Mouse (Mus musculus) kidney, embryonic 16.5 days (tissue): Measurements from ENCODE around the gene Cmtm3. TPM values are rescaled to one million over a fixed set of nuclear protein-coding genes. Genes with fewer than 3 reads are reported as not detected.
A peak's percentile ranks its signal among the peaks of the same experiment; 100 is the strongest.
"Not testable (repeated sequence)": the region's sequence is repeated elsewhere in the genome, so short reads cannot be mapped to it uniquely, and the experiment has no call there.

Source experiments
- ATAC-seq: fragments of 200-750 bp; cut with Nextera tagmentation; 2 replicates; pipeline ENCODE4 v1.8.0; 2017; ENCODE audit warnings: moderate TSS enrichment; ENCODE audit not compliant: low FRiP score, low TSS enrichment
- H3K27ac ChIP-seq: fragments of 300-500 bp; sonication (generic); 2 replicates; pipeline ENCODE4 v1.5.1; 2014; ENCODE audit warnings: low read length
- H3K27me3 ChIP-seq: fragments of 300-500 bp; sonication (generic); 2 replicates; pipeline ENCODE4 v1.6.1; 2014; ENCODE audit warnings: low read length, control low read depth, mixed read lengths; ENCODE audit not compliant: insufficient read depth
- H3K36me3 ChIP-seq: fragments of 300-500 bp; sonication (generic); 2 replicates; pipeline ENCODE4 v1.6.1; 2014; ENCODE audit warnings: low read length, control low read depth, mixed read lengths; ENCODE audit not compliant: insufficient read depth
- H3K4me1 ChIP-seq: fragments of 300-500 bp; sonication (generic); 2 replicates; pipeline ENCODE4 v1.6.1; 2014; ENCODE audit warnings: low read length, control low read depth, mixed read lengths; ENCODE audit not compliant: insufficient read depth
- H3K4me2 ChIP-seq: fragments of 300-500 bp; sonication (generic); replicated peaks from 2 replicates; pipeline ENCODE4 v1.6.1; 2014; ENCODE audit warnings: low read depth, low read length
- H3K4me3 ChIP-seq: fragments of 300-500 bp; sonication (generic); 2 replicates; pipeline ENCODE4 v1.5.1; 2014; ENCODE audit warnings: mild to moderate bottlenecking, low read length
- H3K9ac ChIP-seq: fragments of 300-500 bp; sonication (generic); replicated peaks from 2 replicates; pipeline ENCODE4 v1.6.1; 2014; ENCODE audit warnings: low read length
- H3K9me3 ChIP-seq: fragments of 300-500 bp; sonication (generic); 2 replicates; pipeline ENCODE4 v1.6.1; 2016; ENCODE audit warnings: low read length, control low read depth
- WGBS: fragments of 180-500 bp; shearing (Covaris S2); extraction: QIAGEN DNeasy Blood & Tissue Kit; methylation state at CpG from one replicate; pipeline ENCODE4 v1.1.7; 2014; 5-methylcytosine and 5-hydroxymethylcytosine counted together
- polyA plus RNA-seq: library from polyadenylated mRNA; unstranded; fragments of >200 nt; fragmentation: Nextera tagmentation; extraction: Ambion mirVana; gene quantifications from 2 replicates; pipeline ENCODE4 v1.2.1, GENCODE M21; 2015

Cmtm3 gene
- polyA plus RNA-seq, 1 experiment from 2014 or later, result 172 TPM

- not testable (repeated sequence) for H3K36me3 ChIP-seq, H3K27ac ChIP-seq, ATAC-seq, H3K9ac ChIP-seq, H3K27me3 ChIP-seq, H3K4me1 ChIP-seq, H3K9me3 ChIP-seq, H3K4me3 ChIP-seq, H3K4me2 ChIP-seq
- 76% methylated on average over 9 of the region's 11 CpGs for WGBS
These were observed 17.9 kb upstream of the Cmtm3 start, which contains the start of gene Gm11020 for GRCm38 (mm10) chr8:104321267-104321666. Gene Gm11020 (plus strand): TSS chr8:104321567.

GRCm38 (mm10) chr8:104321930-104322329, 17.3 kb upstream of the Cmtm3 start, which contains the start of gene Cmtm2b:
Gene Cmtm2b (plus strand): TSS chr8:104322230.
- H3K36me3 ChIP-seq, H3K27me3 ChIP-seq, H3K9me3 ChIP-seq, ATAC-seq, H3K27ac ChIP-seq, H3K4me1 ChIP-seq, H3K4me2 ChIP-seq, H3K9ac ChIP-seq, H3K4me3 ChIP-seq: not testable (repeated sequence)
- 85% methylated on average over 12 of the region's 12 CpGs for WGBS

GRCm38 (mm10) chr8:104332665-104333631, 6.3 kb upstream of the Cmtm3 start:
- H3K27ac ChIP-seq, result no peak overlapping the region
- H3K4me3 ChIP-seq, result no peak overlapping the region
- no peak overlapping the region for H3K9ac ChIP-seq
- no peaks in the 10 kb centered on the region; the same call in 1 of the 2 replicates for H3K9me3 ChIP-seq
- 75% methylated on average over 5 of the region's 5 CpGs for WGBS
- no peak overlapping the region for H3K4me2 ChIP-seq
- H3K27me3 ChIP-seq, result no peaks in the 10 kb centered on the region
- no peaks in the 10 kb centered on the region for H3K4me1 ChIP-seq
- ATAC-seq, result no peak
- no peaks in the 10 kb centered on the region for H3K36me3 ChIP-seq

GRCm38 (mm10) chr8:104333786-104334185, 5.4 kb upstream of the Cmtm3 start:
- no peak overlapping the region for H3K27ac ChIP-seq
- no peaks in the 10 kb centered on the region for H3K4me1 ChIP-seq
- H3K4me3 ChIP-seq, result no peak overlapping the region
- no peak overlapping the region for H3K4me2 ChIP-seq
- H3K9me3 ChIP-seq, result no peaks in the 10 kb centered on the region; the same call in 1 of the 2 replicates
- no peaks in the 10 kb centered on the region for H3K36me3 ChIP-seq
- no peak for ATAC-seq
- WGBS, result 77% methylated on average over 5 of the region's 5 CpGs
- no peak overlapping the region for H3K9ac ChIP-seq
- H3K27me3 ChIP-seq, result no peaks in the 10 kb centered on the region

- H3K4me2 ChIP-seq, result no peak overlapping the region
- H3K27me3 ChIP-seq, result no peaks in the 10 kb centered on the region
- ATAC-seq, result no peak
- no peak overlapping the region for H3K9ac ChIP-seq
- H3K27ac ChIP-seq, result no peak overlapping the region
- H3K4me3 ChIP-seq, result no peak overlapping the region
- WGBS, result 69% methylated on average over 1 of the region's 1 CpGs
- H3K36me3 ChIP-seq, result no peaks in the 10 kb centered on the region
- no peaks in the 10 kb centered on the region; the same call in 1 of the 2 replicates for H3K9me3 ChIP-seq
- H3K4me1 ChIP-seq, result peaks cover under 1% of the 10 kb centered on the region; the same call in 1 of the 2 replicates
These were observed 5.0 kb upstream of the Cmtm3 start for GRCm38 (mm10) chr8:104334196-104334595.

- Histone ChIP-seq H3K4me2 (no peak overlapping the region), H3K4me3 (no peak overlapping the region), H3K9me3 (no peaks in the 10 kb centered on the region; the same call in 1 of the 2 replicates), H3K9ac (no peak overlapping the region), H3K4me1 (peaks cover 12% of the 10 kb centered on the region), H3K27ac (no peak overlapping the region), H3K36me3 (no peaks in the 10 kb centered on the region), H3K27me3 (no peaks in the 10 kb centered on the region)
- 83% methylated on average over 1 of the region's 1 CpGs for WGBS
- no peak for ATAC-seq
These were observed 2.4 kb upstream of the Cmtm3 start for GRCm38 (mm10) chr8:104336806-104337205.

- peaks cover 14% of the 10 kb centered on the region for H3K4me1 ChIP-seq
- H3K27ac ChIP-seq, result no peak overlapping the region
- no peaks in the 10 kb centered on the region for H3K27me3 ChIP-seq
- no peaks in the 10 kb centered on the region for H3K36me3 ChIP-seq
- no peaks in the 10 kb centered on the region; the same call in 1 of the 2 replicates for H3K9me3 ChIP-seq
- ATAC-seq, result no peak
- WGBS, result 57% methylated on average over 3 of the region's 3 CpGs
- H3K9ac ChIP-seq, result no peak overlapping the region
- no peak overlapping the region for H3K4me3 ChIP-seq
- no peak overlapping the region for H3K4me2 ChIP-seq
These were observed 1.3 kb upstream of the Cmtm3 start for GRCm38 (mm10) chr8:104337890-104338289.

- Histone ChIP-seq H3K4me3 (peak overlapping the region; percentile 75), H3K4me2 (peak overlapping the region; percentile 78), H3K36me3 (0 out of 2 replicates have a peak, but pooled peaks cover 9% of the 10 kb centered on the region), H3K9me3 (no peaks in the 10 kb centered on the region; the same call in 1 of the 2 replicates), H3K27ac (peak overlapping the region; percentile 43), H3K4me1 (peaks cover 18% of the 10 kb centered on the region), H3K27me3 (no peaks in the 10 kb centered on the region), H3K9ac (peak overlapping the region; percentile 88)
- 0% methylated on average over 6 of the region's 6 CpGs for WGBS
- peak; percentile 10 for ATAC-seq
These were observed 698 bp downstream of the Cmtm3 start for GRCm38 (mm10) chr8:104339983-104340232.

GRCm38 (mm10) chr8:104340233-104341105, 1.3 kb downstream of the Cmtm3 start:
- peak overlapping the region; percentile 75 for H3K4me3 ChIP-seq
- under 1% methylated on average over 49 of the region's 54 CpGs for WGBS
- H3K4me1 ChIP-seq, result peaks cover 18% of the 10 kb centered on the region
- peak overlapping the region; percentile 78 for H3K4me2 ChIP-seq
- peak overlapping the region; percentile 88 for H3K9ac ChIP-seq
- peak overlapping the region; percentile 90 for H3K27ac ChIP-seq
- H3K36me3 ChIP-seq, result peaks cover 9% of the 10 kb centered on the region; the same call in 1 of the 2 replicates
- ATAC-seq, result peak; percentile 76
- no peaks in the 10 kb centered on the region for H3K27me3 ChIP-seq
- H3K9me3 ChIP-seq, result no peaks in the 10 kb centered on the region; the same call in 1 of the 2 replicates
